Mouse (Mus musculus) Patski (cell line): ENCODE measurements around the gene Gm45062. TPM values are rescaled to one million over a fixed set of nuclear protein-coding genes. Genes with fewer than 3 reads are reported as not detected.

Experiments used
- ATAC-seq: fragments of 100-300 bp; one replicate; pipeline ENCODE4 v1.8.0; 2021
- CTCF ChIA-PET: fragments of 350-600 bp; sonication (Branson Sonifier 250); formaldehyde crosslinking; loops from one replicate; lab custom pipeline; 2022; ENCODE audit warnings: inconsistent platforms; lab: Charles Lee
- POLR2A ChIA-PET: fragments of 350-600 bp; sonication (Branson Sonifier 250); formaldehyde crosslinking; loops from one replicate; lab custom pipeline; 2022; ENCODE audit warnings: antibody characterized with exemption, inconsistent platforms; lab: Charles Lee
- DNase-seq: peaks from one replicate; pipeline ENCODE4 v3.0.0-alpha.2; 2011; ENCODE audit warnings: low read depth, low spot score
- H3K27me3 ChIP-seq: fragments of 371-371 bp; one replicate; pipeline ENCODE4 v1.5.1; 2021
- CTCF ChIP-seq: fragments of 100-300 bp; IDR thresholded peaks from one replicate; pipeline ENCODE4 v1.5.1; 2021
- in situ Hi-C: fragments of 300-500 bp; cut with MboI; formaldehyde crosslinking; loops from 3 replicates; pipeline ENCODE4 v1.11.1; 2018; ENCODE audit warnings: low pct_unique_long_range_greater_than_20kb, mixed read lengths
- polyA plus RNA-seq: library from polyadenylated mRNA; unstranded; gene quantifications from one replicate; pipeline ENCODE4 v1.2.3, GENCODE M21; 2021

Gm45062 gene
- polyA plus RNA-seq, 1 experiment from 2014 or later: 3.9 TPM

DNA sequence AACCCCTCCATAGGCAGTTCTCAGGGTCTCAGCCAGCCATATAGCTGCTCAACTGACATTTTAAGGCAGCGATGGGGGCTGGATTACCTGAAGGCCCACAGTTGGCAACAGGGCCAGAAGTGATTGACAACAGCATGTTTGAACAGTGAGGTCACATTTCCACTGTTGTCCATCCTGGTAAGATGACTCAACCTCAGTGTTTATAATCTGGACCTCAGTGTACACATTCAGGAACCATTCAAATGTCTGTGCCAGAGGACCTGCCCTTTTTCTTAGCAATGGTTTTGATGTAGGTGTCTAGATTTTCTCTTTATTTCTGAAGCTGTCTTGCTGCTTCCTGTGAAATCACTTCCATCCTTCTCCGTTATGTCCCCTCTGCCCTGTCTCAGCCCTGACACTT is 87.9 kb downstream of the Gm45062 start:
- POLR2A ChIA-PET: no interaction called here
- no peak for TF ChIP-seq CTCF
- no peak for ATAC-seq

DNA sequence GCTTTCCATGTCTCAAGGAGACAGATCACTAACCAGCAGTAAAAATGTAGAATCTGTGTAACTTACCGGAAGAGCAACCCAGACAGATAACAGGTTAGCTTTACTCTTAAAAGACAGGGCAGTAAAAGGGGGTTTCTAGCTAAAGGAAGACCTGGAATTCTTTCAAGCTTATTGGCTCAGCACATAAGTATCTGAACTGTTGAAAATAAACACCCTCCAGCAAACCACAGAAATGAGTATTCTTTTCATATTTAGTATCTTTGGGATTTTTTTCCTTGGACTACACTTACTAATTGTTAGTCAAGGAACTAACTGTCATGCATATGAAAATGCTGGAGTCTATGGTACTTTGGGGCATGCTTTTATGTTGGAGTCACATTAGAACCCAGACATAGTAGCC is 89.1 kb downstream of the Gm45062 start:
- in situ Hi-C loops: no loop called here
- CTCF ChIA-PET: interaction anchor here (2.0 kb wide), 1 partner anchor 73 kb away, joined by 6 read pairs; no protein-coding TSS in a partner anchor
- POLR2A ChIA-PET: interaction anchor here (0.8 kb wide), 1 partner anchor 11 kb away, joined by 3 read pairs; no protein-coding TSS in a partner anchor
- no peak for TF ChIP-seq CTCF
- no peak for DNase-seq
- H3K27me3 ChIP-seq: no peaks in the 10 kb centered on the region
- no peak for ATAC-seq

More for the DNA sequence above, 87.9 kb downstream of the Gm45062 start:
- in situ Hi-C loops: no loop called here
- no peak for DNase-seq
- CTCF ChIA-PET: interaction anchor here (1.2 kb wide), 1 partner anchor 22 kb away, joined by 3 read pairs; no protein-coding TSS in a partner anchor
- H3K27me3 ChIP-seq: no peaks in the 10 kb centered on the region

DNA sequence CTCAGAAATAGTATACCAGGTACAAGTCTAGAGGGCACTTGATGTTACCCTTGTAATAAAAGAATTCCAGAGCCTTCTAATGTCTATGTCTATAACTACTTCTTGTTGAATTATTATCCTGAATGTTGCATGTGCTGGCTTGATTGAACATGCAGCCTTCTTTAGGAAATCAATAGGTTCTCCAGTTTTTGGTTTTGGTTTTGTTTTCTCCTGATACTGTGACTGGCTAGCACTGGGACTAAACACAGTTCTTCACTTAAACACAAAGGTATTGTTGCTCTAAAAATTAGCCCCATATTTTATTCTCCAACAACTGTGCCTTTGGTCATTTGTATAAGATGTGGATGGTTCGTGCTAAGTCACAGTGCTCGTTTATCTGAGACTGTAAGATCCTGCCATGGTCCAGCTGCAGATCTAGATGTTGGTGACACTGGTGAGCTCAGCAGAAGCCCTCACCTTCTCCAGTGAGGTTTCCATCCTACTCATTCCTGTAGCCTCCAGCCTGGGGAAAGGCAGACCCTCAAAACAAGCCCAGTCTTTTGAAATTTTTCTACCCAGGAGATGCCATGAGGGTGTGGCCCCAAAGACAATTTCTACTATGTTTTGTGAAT is 89.9 kb downstream of the Gm45062 start:
- in situ Hi-C loops: no loop called here
- ChIA-PET POLR2A (interaction anchor here (0.8 kb wide), 1 partner anchor 12 kb away, joined by 3 read pairs; no protein-coding TSS in a partner anchor), CTCF (interaction anchor here (1.3 to 2.0 kb wide), 2 partner anchors 40 to 74 kb away, joined by 3 to 6 read pairs; no protein-coding TSS in a partner anchor)
- TF ChIP-seq CTCF: no peak
- H3K27me3 ChIP-seq: no peaks in the 10 kb centered on the region
- ATAC-seq (no peak), DNase-seq (no peak)

DNA sequence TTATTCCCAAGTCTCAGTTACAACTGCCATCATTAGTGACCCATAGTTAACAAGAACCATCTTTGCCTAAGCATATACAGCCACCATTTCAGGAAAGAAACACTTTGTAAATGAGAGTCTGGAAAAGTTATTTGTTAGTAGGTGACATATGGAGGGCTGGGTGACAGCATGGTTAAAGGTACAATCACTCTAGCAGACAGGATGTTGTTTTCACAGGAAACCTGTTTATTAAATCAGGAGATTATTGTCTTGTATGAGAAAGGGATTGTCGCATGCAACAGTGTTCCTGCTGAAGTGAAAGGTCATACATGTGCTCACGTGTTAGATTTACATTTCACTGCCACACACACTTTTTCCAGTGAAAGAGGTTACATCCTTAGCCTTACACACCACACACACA is 92.3 kb downstream of the Gm45062 start:
- DNase-seq (no peak), ATAC-seq (no peak)
- no peak for TF ChIP-seq CTCF
- CTCF ChIA-PET: interaction anchor here (1.0 kb wide), 2 partner anchors 13 to 76 kb away, joined by 3 read pairs; no protein-coding TSS in a partner anchor
- H3K27me3 ChIP-seq: no peaks in the 10 kb centered on the region
- in situ Hi-C loops: no loop called here
- POLR2A ChIA-PET: no interaction called here

DNA sequence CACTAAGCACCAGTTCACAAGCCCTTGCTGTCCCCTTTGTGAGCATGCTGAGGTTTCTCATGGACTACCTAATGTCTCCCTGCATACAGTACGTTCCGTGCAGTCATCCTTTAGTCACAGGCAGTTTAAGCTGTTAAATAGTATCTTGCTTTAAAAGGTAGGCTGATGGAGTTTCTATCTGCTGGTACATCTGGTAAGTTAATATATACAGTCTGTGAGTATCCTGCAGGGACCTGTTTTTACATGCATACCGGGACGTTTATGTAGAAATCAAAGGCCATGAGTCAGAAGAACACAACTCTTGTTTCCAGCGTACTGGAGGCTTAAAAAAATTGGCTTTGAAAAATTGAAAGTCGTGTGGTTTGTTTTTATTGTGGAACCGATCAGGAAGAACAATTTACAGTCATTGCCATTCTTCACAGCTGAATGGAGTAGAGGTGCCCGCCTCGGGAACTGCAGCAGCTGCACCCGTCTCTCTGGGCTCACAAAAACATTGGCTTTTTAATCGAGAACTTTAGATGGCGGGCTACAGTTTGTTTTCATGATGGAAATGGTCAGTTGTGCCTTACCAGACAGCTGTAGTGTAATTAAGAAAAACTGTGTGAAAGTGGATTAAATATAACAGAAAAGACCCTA is 93.4 kb downstream of the Gm45062 start:
- DNase-seq (peak; percentile 33), ATAC-seq (peak; percentile 81)
- no peak for TF ChIP-seq CTCF
- in situ Hi-C loops: no loop called here
- ChIA-PET POLR2A (no interaction called here), CTCF (interaction anchor here (1.0 kb wide), 2 partner anchors 14 to 77 kb away, joined by 3 read pairs; no protein-coding TSS in a partner anchor)
- no peaks in the 10 kb centered on the region for H3K27me3 ChIP-seq

DNA sequence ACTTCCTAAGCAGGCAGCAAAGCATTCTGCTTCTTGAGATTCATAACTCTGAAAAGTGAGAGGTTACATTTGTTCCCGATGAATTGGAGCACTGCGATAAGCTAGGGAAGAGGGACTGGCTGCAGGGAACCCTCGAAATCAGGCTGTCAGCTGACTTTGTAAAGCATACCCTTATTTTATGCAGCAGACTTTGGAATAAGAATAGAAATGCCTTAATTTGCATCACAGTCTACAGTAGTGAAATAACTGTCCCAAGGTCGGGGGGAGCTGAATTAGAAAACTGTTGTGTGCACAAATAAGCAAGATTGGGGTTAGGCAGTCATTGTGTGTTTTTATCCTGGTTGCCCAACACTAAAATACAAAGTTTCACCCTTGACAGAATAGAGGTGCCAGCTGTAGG is 94.2 kb downstream of the Gm45062 start:
- no peaks in the 10 kb centered on the region for H3K27me3 ChIP-seq
- DNase-seq (no peak), ATAC-seq (no peak)
- TF ChIP-seq CTCF: no peak
- ChIA-PET CTCF (no interaction called here), POLR2A (no interaction called here)
- in situ Hi-C loops: no loop called here

DNA sequence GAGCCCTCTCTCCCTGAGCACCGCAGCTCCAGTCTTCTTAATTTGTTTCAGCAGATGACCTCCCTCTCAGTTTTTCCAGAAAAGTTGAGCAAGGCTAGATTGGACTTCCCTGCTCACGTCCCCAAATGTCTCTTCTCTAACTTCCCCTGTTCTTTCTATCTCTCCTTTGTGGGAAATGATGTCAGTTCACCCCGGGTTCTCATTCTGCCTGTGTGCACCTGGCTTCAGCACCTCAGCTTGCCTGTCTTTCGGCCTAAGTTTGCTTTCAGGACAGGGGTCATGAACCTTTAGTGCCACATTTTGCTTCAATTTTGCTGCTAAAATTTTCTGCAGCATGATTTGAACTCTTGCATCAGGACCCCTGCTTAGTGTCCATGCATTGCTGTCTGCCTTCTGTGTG is 95.6 kb downstream of the Gm45062 start:
- POLR2A ChIA-PET: interaction anchor here (0.8 kb wide), 1 partner anchor 276 kb away, joined by 3 read pairs; no protein-coding TSS in a partner anchor
- H3K27me3 ChIP-seq: no peaks in the 10 kb centered on the region
- TF ChIP-seq CTCF: no peak
- CTCF ChIA-PET: interaction anchor here (1.0 to 1.6 kb wide), 3 partner anchors 9 to 15 kb away, joined by 3 to 4 read pairs (median 3); no protein-coding TSS in a partner anchor
- ATAC-seq (no peak), DNase-seq (no peak)
- in situ Hi-C loops: no loop called here

DNA sequence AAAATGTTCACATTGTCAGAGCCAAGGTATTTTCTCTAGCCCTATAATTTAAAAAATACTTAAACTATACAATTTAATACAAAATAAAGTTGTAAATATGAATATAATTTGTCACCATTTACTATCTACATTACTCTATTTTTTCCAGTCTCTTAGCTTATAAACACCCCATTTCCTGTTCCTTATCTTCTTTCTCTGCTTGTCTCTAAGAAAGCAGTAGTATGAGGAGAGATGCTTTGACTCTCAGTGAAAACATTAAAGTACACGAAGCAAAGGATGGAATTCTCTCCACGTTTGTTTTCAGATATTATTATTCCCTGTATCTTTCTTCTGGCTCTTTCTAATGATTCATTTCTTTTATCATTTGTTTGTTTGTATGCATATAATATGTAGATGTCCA is 99.0 kb downstream of the Gm45062 start:
- no peaks in the 10 kb centered on the region for H3K27me3 ChIP-seq
- ChIA-PET CTCF (no interaction called here), POLR2A (no interaction called here)
- no peak for TF ChIP-seq CTCF
- in situ Hi-C loops: no loop called here
- DNase-seq (no peak), ATAC-seq (no peak)

DNA sequence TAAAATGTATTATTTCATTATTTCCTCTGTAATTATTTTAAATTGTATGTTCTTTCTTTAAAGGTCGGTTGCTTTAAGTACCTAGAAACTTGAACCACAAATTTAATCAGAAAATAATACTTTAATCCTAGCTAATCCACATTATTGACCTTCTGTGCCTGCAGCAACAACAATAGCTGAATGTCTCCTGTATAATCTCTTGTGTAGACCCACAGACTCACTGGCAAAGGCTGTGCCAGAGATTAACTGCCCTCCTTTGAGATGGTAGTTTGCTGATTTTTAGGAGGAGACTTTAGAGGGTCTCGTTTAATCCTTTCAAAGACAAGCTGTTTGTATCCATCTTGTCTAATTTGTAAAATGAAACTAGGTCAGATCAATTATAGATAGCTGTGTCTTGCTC is 99.5 kb downstream of the Gm45062 start:
- no peak for TF ChIP-seq CTCF
- H3K27me3 ChIP-seq: no peaks in the 10 kb centered on the region
- DNase-seq: no peak
- ChIA-PET POLR2A (no interaction called here), CTCF (interaction anchor here (3.0 kb wide), 1 partner anchor 12 kb away, joined by 10 read pairs; no protein-coding TSS in a partner anchor)
- in situ Hi-C loops: no loop called here
- no peak for ATAC-seq

DNA sequence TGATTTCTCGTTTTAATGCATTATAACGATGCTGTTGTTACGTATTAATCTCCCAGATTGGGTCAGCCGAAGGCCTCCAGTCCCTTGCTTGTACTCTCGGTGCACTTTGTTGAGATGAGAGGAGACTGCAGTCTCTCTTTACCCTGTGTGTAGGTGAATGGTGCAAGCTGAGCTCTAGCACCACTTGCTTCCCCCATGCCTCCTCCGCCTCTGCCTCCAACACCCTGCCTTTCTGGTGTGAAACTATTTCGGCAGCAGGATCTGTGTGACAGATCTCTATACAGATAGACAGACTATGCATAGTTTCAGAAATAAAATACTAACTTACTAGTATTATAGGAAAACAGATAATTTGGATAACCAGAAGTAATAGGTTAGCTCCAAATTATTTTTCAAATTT is 101.6 kb downstream of the Gm45062 start:
- no peak for DNase-seq
- no peak for TF ChIP-seq CTCF
- ATAC-seq: no peak
- ChIA-PET POLR2A (no interaction called here), CTCF (interaction anchor here (3.0 kb wide), 1 partner anchor 9 kb away, joined by 10 read pairs; no protein-coding TSS in a partner anchor)
- H3K27me3 ChIP-seq: no peaks in the 10 kb centered on the region
- in situ Hi-C loops: no loop called here
